Mouse (Mus musculus) cerebellum, adult 2 months (tissue): ENCODE data around the gene H2-M5.

Source experiments
- CTCF ChIP-seq: fragments of 200-500 bp; IDR thresholded peaks from 2 replicates; pipeline ENCODE4 v1.5.1; 2011; ENCODE audit warnings: low read depth, mild to moderate bottlenecking, control low read depth, low read length, moderate library complexity, borderline replicate concordance; ENCODE audit not compliant: insufficient read depth
- POLR2A ChIP-seq: fragments of 200-500 bp; IDR thresholded peaks from 2 replicates; pipeline ENCODE4 v1.6.1; 2011; ENCODE audit warnings: low read length, control low read depth, borderline replicate concordance; ENCODE audit not compliant: insufficient read depth

GRCm38 (mm10) chr17:36988475-36988874 lies 862 bp downstream of the H2-M5 start:
- TF ChIP-seq POLR2A (no peak), CTCF (no peak)
